Mouse (Mus musculus) embryonic facial prominence, embryonic 11.5 days (tissue): Measurements from ENCODE around the gene Mov10. TPM values are rescaled to one million over a fixed set of nuclear protein-coding genes. Genes with fewer than 3 reads are reported as not detected.
A peak's percentile ranks its signal among the peaks of the same experiment; 100 is the strongest.
"Not testable (repeated sequence)": the region's sequence is repeated elsewhere in the genome, so short reads cannot be mapped to it uniquely, and the experiment has no call there.

ENCODE experiments used
- ATAC-seq: fragments of 200-750 bp; cut with Nextera tagmentation; replicated peaks from 2 replicates; pipeline ENCODE4 v1.8.0; 2017; ENCODE audit warnings: low read depth; ENCODE audit not compliant: insufficient number of reproducible peaks, low FRiP score, low TSS enrichment
- DNase-seq: peaks from one replicate; pipeline ENCODE4 v3.0.0-alpha.2; 2015; ENCODE audit warnings: low spot score
- H3K27ac ChIP-seq: fragments of 300-500 bp; sonication (generic); replicated peaks from 2 replicates; pipeline ENCODE4 v1.5.1; 2014; ENCODE audit warnings: mild to moderate bottlenecking, low read depth, low read length, control low read depth
- H3K27me3 ChIP-seq: fragments of 300-500 bp; sonication (generic); 2 replicates; pipeline ENCODE4 v1.6.1; 2014; ENCODE audit warnings: mild to moderate bottlenecking, low read length, moderate library complexity, mixed read lengths; ENCODE audit not compliant: control insufficient read depth, insufficient read depth
- H3K36me3 ChIP-seq: fragments of 300-500 bp; sonication (generic); replicated peaks from 2 replicates; pipeline ENCODE4 v1.6.1; 2014; ENCODE audit warnings: low read depth, mild to moderate bottlenecking, low read length, moderate library complexity, mixed read lengths; ENCODE audit not compliant: control insufficient read depth, insufficient read depth
- H3K4me1 ChIP-seq: fragments of 300-500 bp; sonication (generic); 2 replicates; pipeline ENCODE4 v1.6.1; 2014; ENCODE audit warnings: low read length, mixed read lengths; ENCODE audit not compliant: control insufficient read depth, insufficient read depth
- H3K4me2 ChIP-seq: fragments of 300-500 bp; sonication (generic); 2 replicates; pipeline ENCODE4 v1.6.1; 2014; ENCODE audit warnings: low read depth, mild to moderate bottlenecking, control low read depth, low read length, moderate library complexity
- H3K4me3 ChIP-seq: fragments of 300-500 bp; sonication (generic); 2 replicates; pipeline ENCODE4 v1.5.1; 2014; ENCODE audit warnings: low read depth, low read length, control low read depth
- H3K9ac ChIP-seq: fragments of 300-500 bp; sonication (generic); replicated peaks from 2 replicates; pipeline ENCODE4 v1.6.1; 2014; ENCODE audit warnings: mild to moderate bottlenecking, control low read depth, low read length
- H3K9me3 ChIP-seq: fragments of 300-500 bp; sonication (generic); replicated peaks from 2 replicates; pipeline ENCODE4 v1.6.1; 2016; ENCODE audit warnings: mild to moderate bottlenecking, low read length, inconsistent platforms, mixed read lengths; ENCODE audit not compliant: control insufficient read depth
- WGBS: fragments of 180-500 bp; shearing (Covaris S2); extraction: QIAGEN DNeasy Blood & Tissue Kit; methylation state at CpG from one replicate; pipeline ENCODE4 v1.1.7; 2014; 5-methylcytosine and 5-hydroxymethylcytosine counted together
- polyA plus RNA-seq: library from polyadenylated mRNA; unstranded; fragments of >200 nt; fragmentation: Nextera tagmentation; extraction: Ambion mirVana; gene quantifications from 2 replicates; pipeline ENCODE4 v1.2.1, GENCODE M21; 2014

Mov10 gene
- polyA plus RNA-seq = 36.4 and 47.8 TPM in 2 replicates

- H3K36me3 ChIP-seq = no peaks in the 10 kb centered on the region
- H3K27me3 ChIP-seq = no peaks in the 10 kb centered on the region
- peak within 1 kb of the TSS; percentile 92 for H3K4me3 ChIP-seq
- H3K4me1 ChIP-seq = no peaks in the 10 kb centered on the region
- ATAC-seq (peak; percentile 68), DNase-seq (peak; percentile 80)
- H3K9me3 ChIP-seq = no peaks in the 10 kb centered on the region
- H3K27ac ChIP-seq = peak within 1 kb of the TSS; percentile 92
- peak within 1 kb of the TSS; percentile 83 for H3K9ac ChIP-seq
- 0% methylated on average over 38 of the region's 40 CpGs for WGBS
- H3K4me2 ChIP-seq = peak within 1 kb of the TSS; percentile 87
Observed at GRCm38 (mm10) chr3:104817991-104818748, at the start of gene Mov10. TSS of gene Mov10 (minus strand) at chr3:104818563.

- H3K4me1 ChIP-seq, H3K27me3 ChIP-seq, H3K4me2 ChIP-seq, H3K9ac ChIP-seq, H3K36me3 ChIP-seq, H3K4me3 ChIP-seq, ATAC-seq, H3K27ac ChIP-seq, DNase-seq, H3K9me3 ChIP-seq: not testable (repeated sequence)
Observed at GRCm38 (mm10) chr3:104866674-104867073, 48.3 kb upstream of the Mov10 start.

- peak; percentile 7 for DNase-seq
- Histone ChIP-seq H3K4me2 (peak overlapping the region; percentile 58), H3K36me3 (no peaks in the 10 kb centered on the region), H3K9ac (peak overlapping the region; percentile 97), H3K4me1 (no peaks in the 10 kb centered on the region), H3K27me3 (no peaks in the 10 kb centered on the region), H3K27ac (peak overlapping the region; percentile 74), H3K9me3 (no peaks in the 10 kb centered on the region), H3K4me3 (peak overlapping the region; percentile 90)
- under 1% methylated on average over 12 of the region's 12 CpGs for WGBS
- 0 out of 2 replicates have a peak, but pooled peaks have one; percentile 1 for ATAC-seq
Observed at GRCm38 (mm10) chr3:104865341-104865788, 47.0 kb upstream of the Mov10 start.

GRCm38 (mm10) chr3:104864651-104865340 lies 46.4 kb upstream of the Mov10 start:
- peak overlapping the region; percentile 97 for H3K9ac ChIP-seq
- H3K9me3 ChIP-seq = no peaks in the 10 kb centered on the region
- H3K4me3 ChIP-seq = peak overlapping the region; percentile 90
- no peaks in the 10 kb centered on the region for H3K4me1 ChIP-seq
- peak overlapping the region; percentile 58 for H3K4me2 ChIP-seq
- no peaks in the 10 kb centered on the region for H3K36me3 ChIP-seq
- no peaks in the 10 kb centered on the region for H3K27me3 ChIP-seq
- H3K27ac ChIP-seq = peak overlapping the region; percentile 74
- peak; percentile 88 for DNase-seq
- WGBS = under 1% methylated on average over 48 of the region's 48 CpGs
- ATAC-seq = peak; percentile 90

- Histone ChIP-seq H3K9me3 (no peaks in the 10 kb centered on the region), H3K4me1 (no peaks in the 10 kb centered on the region), H3K4me3 (peak within 1 kb of the TSS; percentile 90), H3K27me3 (no peaks in the 10 kb centered on the region), H3K36me3 (no peaks in the 10 kb centered on the region), H3K4me2 (peak within 1 kb of the TSS; percentile 58), H3K27ac (peak within 1 kb of the TSS; percentile 74), H3K9ac (peak within 1 kb of the TSS; percentile 97)
- ATAC-seq = peak; percentile 96
- peak; percentile 91 for DNase-seq
- under 1% methylated on average over 43 of the region's 43 CpGs for WGBS
Observed at GRCm38 (mm10) chr3:104863786-104864650, 45.7 kb upstream of the Mov10 start, which contains the start of the genes St7l and Capza1. TSS of gene St7l (plus strand) at chr3:104864005. TSS of gene Capza1 (minus strand) at chr3:104864505.

- WGBS = 100% methylated on average over 1 of the region's 1 CpGs
- Histone ChIP-seq H3K9ac (no peak overlapping the region), H3K36me3 (no peaks in the 10 kb centered on the region), H3K27me3 (no peaks in the 10 kb centered on the region), H3K4me3 (no peak overlapping the region), H3K4me1 (no peaks in the 10 kb centered on the region), H3K27ac (no peak overlapping the region), H3K9me3 (no peaks in the 10 kb centered on the region), H3K4me2 (no peak overlapping the region)
- DNase-seq (no peak), ATAC-seq (no peak)
Observed at GRCm38 (mm10) chr3:104858560-104858959, 40.2 kb upstream of the Mov10 start.

- Histone ChIP-seq H3K4me2 (no peak overlapping the region), H3K9ac (no peak overlapping the region), H3K36me3 (no peaks in the 10 kb centered on the region), H3K9me3 (no peaks in the 10 kb centered on the region), H3K4me3 (no peak overlapping the region), H3K4me1 (no peaks in the 10 kb centered on the region), H3K27ac (no peak overlapping the region), H3K27me3 (no peaks in the 10 kb centered on the region)
- WGBS = 85% methylated on average over 1 of the region's 1 CpGs
- ATAC-seq (no peak), DNase-seq (no peak)
Observed at GRCm38 (mm10) chr3:104856106-104856505, 37.7 kb upstream of the Mov10 start.
